Mouse (Mus musculus) liver, embryonic 16.5 days (tissue): Measurements from ENCODE around the gene Gm10203. TPM values are rescaled to one million over a fixed set of nuclear protein-coding genes. Genes with fewer than 3 reads are reported as not detected.
"Not testable (repeated sequence)": the region's sequence is repeated elsewhere in the genome, so short reads cannot be mapped to it uniquely, and the experiment has no call there.

Experiments used
- ATAC-seq: fragments of 200-750 bp; cut with Nextera tagmentation; 2 replicates; pipeline ENCODE4 v1.8.0; 2017; ENCODE audit warnings: low read depth, mild to moderate bottlenecking, moderate number of reproducible peaks, moderate library complexity
- H3K27ac ChIP-seq: fragments of 300-500 bp; sonication (generic); 2 replicates; pipeline ENCODE4 v1.5.1; 2014; ENCODE audit warnings: mild to moderate bottlenecking, low read length
- H3K27me3 ChIP-seq: fragments of 300-500 bp; sonication (generic); 2 replicates; pipeline ENCODE4 v1.6.1; 2014; ENCODE audit warnings: low read depth, low read length, mixed read lengths; ENCODE audit not compliant: control insufficient read depth, insufficient read depth
- H3K36me3 ChIP-seq: fragments of 300-500 bp; sonication (generic); 2 replicates; pipeline ENCODE4 v1.6.1; 2014; ENCODE audit warnings: mild to moderate bottlenecking; ENCODE audit not compliant: control insufficient read depth, insufficient read depth
- H3K4me1 ChIP-seq: fragments of 300-500 bp; sonication (generic); 2 replicates; pipeline ENCODE4 v1.6.1; 2014; ENCODE audit warnings: low read depth, low read length, mixed read lengths; ENCODE audit not compliant: control insufficient read depth
- H3K4me2 ChIP-seq: fragments of 300-500 bp; sonication (generic); 2 replicates; pipeline ENCODE4 v1.6.1; 2014; ENCODE audit warnings: low read depth, low read length, mixed read lengths
- H3K4me3 ChIP-seq: fragments of 300-500 bp; sonication (generic); 2 replicates; pipeline ENCODE4 v1.5.1; 2014; ENCODE audit warnings: low read depth, mild to moderate bottlenecking, low read length
- H3K9ac ChIP-seq: fragments of 300-500 bp; sonication (generic); 2 replicates; pipeline ENCODE4 v1.6.1; 2014; ENCODE audit warnings: low read depth, low read length
- H3K9me3 ChIP-seq: fragments of 300-500 bp; sonication (generic); replicated peaks from 2 replicates; pipeline ENCODE4 v1.6.1; 2016; ENCODE audit warnings: low read length; ENCODE audit not compliant: control insufficient read depth
- WGBS: fragments of 180-500 bp; shearing (Covaris S2); extraction: QIAGEN DNeasy Blood & Tissue Kit; methylation state at CpG from one replicate; pipeline ENCODE4 v1.1.7; 2014; ENCODE audit not compliant: insufficient replicate concordance; 5-methylcytosine and 5-hydroxymethylcytosine counted together
- polyA plus RNA-seq: library from polyadenylated mRNA; unstranded; fragments of >200 nt; fragmentation: Nextera tagmentation; extraction: Ambion mirVana; gene quantifications from 2 replicates; pipeline ENCODE4 v1.2.1, GENCODE M21; 2015

Gene Gm10203
- polyA plus RNA-seq, 1 experiment from 2014 or later, result not detected

- no peak overlapping the region for H3K27ac ChIP-seq
These were observed 37.7 kb downstream of the Gm10203 start for GRCm38 (mm10) chr6:149167672-149168071.

DNA sequence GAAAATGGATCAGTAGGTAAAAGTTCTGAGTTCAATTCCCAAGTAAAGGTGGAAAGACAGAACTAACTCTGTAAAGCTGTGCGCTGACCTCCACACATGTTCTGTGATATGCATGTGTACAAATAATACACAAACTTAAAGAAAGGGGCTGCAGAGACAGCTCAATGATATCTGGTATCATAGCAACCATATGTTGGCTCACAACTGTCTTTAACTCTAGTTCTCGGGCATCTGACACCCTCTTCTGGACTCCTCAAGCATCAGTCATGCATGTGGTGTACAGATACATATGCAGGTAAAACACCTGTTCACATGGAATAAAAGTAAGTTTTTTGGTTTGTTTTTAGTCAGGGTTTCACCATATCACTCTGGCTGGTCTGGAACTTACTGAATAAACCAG lies 38.5 kb downstream of the Gm10203 start:
- Histone ChIP-seq H3K4me2 (no peak overlapping the region), H3K27me3 (no peaks in the 10 kb centered on the region), H3K9me3 (no peaks in the 10 kb centered on the region), H3K4me3 (no peak overlapping the region), H3K36me3 (no peaks in the 10 kb centered on the region), H3K4me1 (no peaks in the 10 kb centered on the region), H3K9ac (no peak overlapping the region), H3K27ac (no peak overlapping the region)
- ATAC-seq, result no peak
- WGBS, result 62% methylated on average over 2 of the region's 2 CpGs

More at GRCm38 (mm10) chr6:149167672-149168071, 37.7 kb downstream of the Gm10203 start:
- no peaks in the 10 kb centered on the region for H3K4me1 ChIP-seq
- no peak overlapping the region for H3K4me2 ChIP-seq
- no peak overlapping the region for H3K9ac ChIP-seq
- H3K36me3 ChIP-seq, result no peaks in the 10 kb centered on the region
- H3K9me3 ChIP-seq, result no peaks in the 10 kb centered on the region
- no peak overlapping the region for H3K4me3 ChIP-seq
- no peaks in the 10 kb centered on the region for H3K27me3 ChIP-seq
- 55% methylated on average over 1 of the region's 1 CpGs for WGBS
- ATAC-seq, result no peak

DNA sequence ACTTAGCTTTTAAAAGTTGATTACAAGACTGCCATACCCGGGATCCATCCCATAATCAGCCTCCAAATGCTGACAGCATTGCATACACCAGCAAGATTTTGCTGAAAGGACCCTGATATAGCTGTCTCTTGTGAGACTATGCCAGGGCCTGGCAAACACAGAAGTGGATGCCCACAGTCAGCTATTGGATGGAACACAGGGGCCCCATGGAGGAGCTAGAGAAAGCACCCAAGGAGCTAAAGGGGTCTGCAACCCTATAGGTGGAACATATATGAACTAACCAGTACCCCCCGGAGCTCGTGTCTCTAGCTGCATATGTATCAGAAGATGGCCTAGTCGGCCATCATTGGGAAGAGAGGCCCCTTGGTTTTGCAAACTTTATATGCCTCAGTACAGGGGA lies 40.0 kb downstream of the Gm10203 start:
- not testable (repeated sequence) for H3K9me3 ChIP-seq, H3K27me3 ChIP-seq, H3K4me1 ChIP-seq, H3K4me3 ChIP-seq, H3K36me3 ChIP-seq, H3K4me2 ChIP-seq, H3K9ac ChIP-seq, H3K27ac ChIP-seq, ATAC-seq
- WGBS, result 76% methylated on average over 4 of the region's 4 CpGs

- Histone ChIP-seq H3K4me1 (no peaks in the 10 kb centered on the region; the same call in 1 of the 2 replicates), H3K9me3 (no peaks in the 10 kb centered on the region), H3K27ac (no peak overlapping the region), H3K27me3 (no peaks in the 10 kb centered on the region), H3K4me3 (no peak overlapping the region), H3K4me2 (no peak overlapping the region), H3K36me3 (peaks cover 4% of the 10 kb centered on the region; the same call in 1 of the 2 replicates), H3K9ac (no peak overlapping the region)
- no peak for ATAC-seq
- 52% methylated on average over 4 of the region's 4 CpGs for WGBS
These were observed 44.1 kb downstream of the Gm10203 start for GRCm38 (mm10) chr6:149173831-149174625.

DNA sequence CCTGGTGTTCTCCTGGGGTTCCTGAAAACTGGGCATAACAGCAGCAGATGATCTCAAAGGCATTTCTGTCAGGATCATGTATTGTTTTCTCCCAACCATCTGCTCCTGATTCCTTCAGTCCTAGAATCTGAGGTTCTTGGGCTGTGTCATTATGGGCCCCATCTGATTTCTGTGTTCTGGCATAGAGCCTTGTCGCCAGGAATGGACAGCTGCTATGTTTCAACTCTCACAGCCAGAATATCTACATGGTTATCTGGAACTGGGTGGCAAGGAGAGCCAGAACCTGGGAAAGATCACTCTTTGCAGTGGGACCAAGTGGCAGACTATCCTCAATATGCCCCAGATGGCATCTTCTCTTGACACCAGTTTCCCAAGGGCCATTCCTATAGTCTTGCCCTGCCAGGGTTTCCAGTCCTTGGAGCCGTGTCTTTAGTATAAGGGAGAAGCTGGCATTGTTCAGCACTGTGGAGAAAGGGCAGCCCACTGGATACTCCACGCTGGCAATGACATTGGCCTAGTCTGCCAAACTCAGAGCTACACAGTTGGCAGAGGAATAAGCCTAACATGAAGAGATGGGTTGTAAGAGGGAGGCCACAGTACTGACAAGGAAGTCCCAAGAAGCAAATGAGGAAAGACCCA lies 45.1 kb downstream of the Gm10203 start:
- Histone ChIP-seq H3K4me1 (no peaks in the 10 kb centered on the region; the same call in 1 of the 2 replicates), H3K36me3 (peaks cover 4% of the 10 kb centered on the region; the same call in 1 of the 2 replicates), H3K9me3 (no peaks in the 10 kb centered on the region), H3K9ac (no peak overlapping the region), H3K27me3 (no peaks in the 10 kb centered on the region), H3K4me2 (no peak overlapping the region), H3K4me3 (no peak overlapping the region), H3K27ac (no peak overlapping the region)
- ATAC-seq, result no peak
- WGBS, result 66% methylated on average over 3 of the region's 3 CpGs

GRCm38 (mm10) chr6:149179064-149179463 lies 49.1 kb downstream of the Gm10203 start:
- no peaks in the 10 kb centered on the region for H3K9me3 ChIP-seq
- ATAC-seq, result peak; percentile 72
- H3K4me1 ChIP-seq, result no peaks in the 10 kb centered on the region; the same call in 1 of the 2 replicates
- H3K4me2 ChIP-seq, result no peak overlapping the region
- H3K9ac ChIP-seq, result no peak overlapping the region
- H3K27me3 ChIP-seq, result no peaks in the 10 kb centered on the region
- no peak overlapping the region for H3K4me3 ChIP-seq
- H3K27ac ChIP-seq, result no peak overlapping the region
- peaks cover 12% of the 10 kb centered on the region for H3K36me3 ChIP-seq

Other genes with a start within 250 kb of the Gm10203 start
- gene Caprin2, start 233.9 kb upstream of the Gm10203 start, polyA plus RNA-seq, result 3.9 and 4.1 TPM in 2 replicates
- 11.8 and 12.7 TPM in 2 replicates for gene Sinhcaf, start 183.7 kb upstream of the Gm10203 start, polyA plus RNA-seq
- 4.5 TPM in 2 replicates for gene Dennd5b, start 28.5 kb upstream of the Gm10203 start, polyA plus RNA-seq
- gene Etfbkmt, start 9.7 kb downstream of the Gm10203 start, polyA plus RNA-seq, result 13.3 and 15.7 TPM in 2 replicates
- 7.3 and 8.3 TPM in 2 replicates for gene Amn1, start 58.5 kb downstream of the Gm10203 start, polyA plus RNA-seq
- 28.0 and 32.0 TPM in 2 replicates for gene Resf1, start 179.2 kb downstream of the Gm10203 start, polyA plus RNA-seq